Mouse (Mus musculus): Measurements from ENCODE around the gene Fkbp10.

DNA sequence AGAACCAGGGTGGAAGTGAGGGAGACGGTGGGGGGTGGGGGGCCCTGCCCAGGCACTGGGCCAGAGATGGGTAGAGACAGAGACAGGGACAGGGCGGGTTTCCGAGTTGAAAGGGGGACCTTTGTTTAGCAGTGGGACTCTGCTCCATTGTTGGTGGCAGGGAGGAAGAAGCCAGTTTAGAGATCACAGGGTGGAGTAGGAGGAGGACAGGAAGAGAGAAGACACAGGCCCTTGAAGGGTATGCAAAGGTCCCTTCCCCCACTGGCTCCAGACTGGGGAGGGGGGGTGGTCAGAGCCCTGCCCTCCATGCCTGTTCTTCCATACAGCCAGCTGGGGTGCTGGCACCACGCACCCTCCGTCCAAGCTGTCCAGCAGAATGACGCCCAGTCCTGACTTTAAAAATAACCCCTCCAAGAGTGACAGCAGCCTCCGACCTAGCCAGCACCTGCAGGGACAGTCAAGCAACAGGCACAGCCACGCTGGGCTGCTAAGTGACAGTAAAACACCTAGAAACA lies 25.5 kb upstream of the Fkbp10 start:
- no peak for TF ChIP-seq CTCF (IDR thresholded peaks at IDR 0.05; ENCODE audit: borderline replicate concordance, insufficient read depth, low read depth, low read length)
- TF ChIP-seq POLR2A (IDR thresholded peaks at IDR 0.05; ENCODE audit: borderline replicate concordance, insufficient read depth, low read length), result no peak

All from cerebellum, adult 2 months (tissue).